ENCODE assay signal across 18 mouse cellular contexts in genomic region chr16:17637610-17638009, GRCm38 (mm10). TPM values are rescaled to one million over a fixed set of nuclear protein-coding genes. Genes with fewer than 3 reads are reported as not detected.
A peak's percentile ranks its signal among the peaks of the same experiment; 100 is the strongest.
DNase-seq lines count a peak whose midpoint lies in the region; ATAC-seq and TF ChIP-seq lines count a peak whose summit lies in the region.
"Had no signal": no experiment of that assay in that cellular context is flagged by ENCODE, and none has a peak within 500 bp of the region (broad histone marks: within the 10 kb centered on the region; RNA-seq: fewer than 3 reads in every experiment).

No protein-coding gene starts in this region.

- TF ChIP-seq POLR2A in spleen, adult 2 months (IDR thresholded peaks at IDR 0.05; ENCODE audit: low read depth, low read length) = no peak
- no peak for TF ChIP-seq POLR2A in thymus, adult 2 months (IDR thresholded peaks at IDR 0.05; ENCODE audit: control insufficient read depth, extremely low read depth, insufficient read depth, low read length, poor library complexity)

- 67% methylated on average over 2 of the region's 2 CpGs for WGBS in heart, embryonic 11.5 days (ENCODE audit: insufficient replicate concordance)
- WGBS in spleen, adult 2 months = 88% methylated on average over 2 of the region's 2 CpGs
- WGBS in liver, embryonic 11.5 days = 82% methylated on average over 2 of the region's 2 CpGs
- 94% methylated on average over 2 of the region's 2 CpGs for WGBS in thymus, adult 2 months

- DNase-seq in heart, postnatal 25 days (ENCODE audit: low spot score) = no peak
- DNase-seq in spleen, adult 2 months (ENCODE audit: low read depth in 1 of 2, low spot score in 2 of 2) = no peak
- DNase-seq in spleen, postnatal 10 days (ENCODE audit: low spot score in 2 of 2) = no peak
- no peak for DNase-seq in liver, embryonic 11.5 days (ENCODE audit: low spot score)
- no peak for DNase-seq in thymus, adult 2 months
- no peak for DNase-seq in kidney, postnatal 4 days
- no peak for DNase-seq in urinary bladder, postnatal 10 days (ENCODE audit: low spot score)
- DNase-seq: adrenal gland, postnatal 25 days; B cell, adult 2 months; kidney, adult 8-10 months; right cerebral cortex, adult 18-20 months had no signal

- no peak for ATAC-seq in heart, embryonic 11.5 days (replicated peaks; ENCODE audit: insufficient number of reproducible peaks, low FRiP score, low TSS enrichment)
- peak; percentile 29; the same call in 1 of the 2 replicates for ATAC-seq in liver, embryonic 11.5 days (replicated peaks; ENCODE audit: low FRiP score)
- ATAC-seq: Patski had no signal

- intact Hi-C loops in heart, postnatal 25 days (cut with DNase I) = no loop called here

- peak overlapping the region; percentile 59 for H3K27ac ChIP-seq in heart, embryonic 11.5 days (ENCODE audit: low read depth, low read length)
- peak overlapping the region; percentile 3; the same call in 1 of the 2 replicates for H3K27ac ChIP-seq in spleen, adult 2 months (ENCODE audit: insufficient read depth, low read length)
- peak overlapping the region; percentile 97 for H3K27ac ChIP-seq in liver, embryonic 11.5 days (ENCODE audit: low read depth, low read length)
- no peak overlapping the region for H3K27ac ChIP-seq in thymus, adult 2 months (ENCODE audit: control insufficient read depth, insufficient read depth, low read length)
- H3K27ac ChIP-seq: limb, embryonic 12.5 days; macrophage had no signal

- H3K9ac ChIP-seq in heart, embryonic 11.5 days (ENCODE audit: low read depth, low read length) = no peak overlapping the region
- H3K9ac ChIP-seq in liver, embryonic 11.5 days (ENCODE audit: low read depth, low read length) = peak overlapping the region; percentile 47
- H3K9ac ChIP-seq: limb, embryonic 12.5 days had no signal

- no peak for TF ChIP-seq CTCF in spleen, adult 2 months (IDR thresholded peaks at IDR 0.05; ENCODE audit: extremely low read depth, insufficient read depth, insufficient read length, insufficient replicate concordance)
- no peak for TF ChIP-seq CTCF in thymus, adult 2 months (IDR thresholded peaks at IDR 0.05; ENCODE audit: borderline replicate concordance, control insufficient read depth, extremely low read depth, insufficient read depth, low read length, poor library complexity)

- H3K4me3 ChIP-seq in heart, embryonic 11.5 days (ENCODE audit: low read depth, low read length) = no peak overlapping the region
- H3K4me3 ChIP-seq in spleen, adult 2 months (ENCODE audit: extremely low read depth, insufficient read depth, insufficient read length) = no peak overlapping the region
- H3K4me3 ChIP-seq in liver, embryonic 11.5 days (ENCODE audit: low read depth, low read length) = no peak overlapping the region
- H3K4me3 ChIP-seq in thymus, adult 2 months (ENCODE audit: control insufficient read depth, insufficient read depth, low read length) = no peak overlapping the region
- H3K4me3 ChIP-seq: limb, embryonic 12.5 days had no signal

- H3K9me3 ChIP-seq in heart, embryonic 11.5 days (replicated peaks; ENCODE audit: control insufficient read depth, low read length) = no peaks in the 10 kb centered on the region
- H3K9me3 ChIP-seq in liver, embryonic 11.5 days (ENCODE audit: control insufficient read depth, low read length) = no peaks in the 10 kb centered on the region
- H3K9me3 ChIP-seq: limb, embryonic 12.5 days had no signal

- no peak overlapping the region for H3K4me2 ChIP-seq in heart, embryonic 11.5 days
- H3K4me2 ChIP-seq in liver, embryonic 11.5 days = peak overlapping the region; percentile 5; the same call in 1 of the 2 replicates
- H3K4me2 ChIP-seq: limb, embryonic 12.5 days had no signal

- peaks cover 34% of the 10 kb centered on the region for H3K36me3 ChIP-seq in heart, embryonic 11.5 days (ENCODE audit: control insufficient read depth, insufficient read depth, low read length)
- H3K36me3 ChIP-seq in spleen, adult 2 months (ENCODE audit: control insufficient read depth, insufficient read depth, low read length) = peaks cover 30% of the 10 kb centered on the region
- peaks cover 56% of the 10 kb centered on the region for H3K36me3 ChIP-seq in liver, embryonic 11.5 days (ENCODE audit: control insufficient read depth, insufficient read depth, low read length)
- H3K36me3 ChIP-seq in thymus, adult 2 months (ENCODE audit: control insufficient read depth, insufficient read depth, low read length) = peaks cover 22% of the 10 kb centered on the region

- no peaks in the 10 kb centered on the region for H3K27me3 ChIP-seq in heart, embryonic 11.5 days (ENCODE audit: control insufficient read depth, insufficient read depth, low read length)
- no peaks in the 10 kb centered on the region for H3K27me3 ChIP-seq in spleen, adult 2 months (ENCODE audit: control insufficient read depth, insufficient read depth, low read length)
- no peaks in the 10 kb centered on the region for H3K27me3 ChIP-seq in liver, embryonic 11.5 days (replicated peaks; ENCODE audit: control insufficient read depth, insufficient read depth, low read length)
- no peaks in the 10 kb centered on the region for H3K27me3 ChIP-seq in thymus, adult 2 months (ENCODE audit: control insufficient read depth, insufficient read depth, low read length)
- H3K27me3 ChIP-seq: limb, embryonic 12.5 days; Patski had no signal

- peaks cover 23% of the 10 kb centered on the region for H3K4me1 ChIP-seq in heart, embryonic 11.5 days (ENCODE audit: control insufficient read depth, insufficient read depth, low read length)
- H3K4me1 ChIP-seq in spleen, adult 2 months (ENCODE audit: control insufficient read depth, insufficient read depth, insufficient read length) = no peaks in the 10 kb centered on the region
- peaks cover 27% of the 10 kb centered on the region for H3K4me1 ChIP-seq in liver, embryonic 11.5 days (replicated peaks; ENCODE audit: control insufficient read depth, insufficient read depth, low read length)
- H3K4me1 ChIP-seq in thymus, adult 2 months (replicated peaks; ENCODE audit: control insufficient read depth, insufficient read depth, low read length) = no peaks in the 10 kb centered on the region
- H3K4me1 ChIP-seq: limb, embryonic 12.5 days had no signal

RNA-seq across cellular contexts. Expression of gene Ccdc74a, which starts 8.7 kb away (rescaled TPM):
- 3.7 and 5.3 TPM in 2 replicates for polyA plus RNA-seq in heart, embryonic 11.5 days (2014; fragmentation: Nextera tagmentation; extraction: Ambion mirVana)
- under 1 TPM in 1 of 2 experiments, not detected in 1; 0.36 TPM for total RNA-seq in heart, postnatal 25 days (2021)
- polyA plus RNA-seq in spleen, adult 2 months (2012; rRNA removed) = 1.0 and 1.4 TPM in 2 replicates
- polyA plus RNA-seq in liver, embryonic 11.5 days (2014; fragmentation: Nextera tagmentation; extraction: Ambion mirVana) = 3.9 and 4.5 TPM in 2 replicates
- polyA plus RNA-seq in thymus, adult 2 months (2012; rRNA removed) = 0.50 and 0.61 TPM in 2 replicates
- total RNA-seq: hematopoietic stem cell, adult 5-6 weeks; monocyte, adult 5-6 weeks; neutrophil, adult 5-6 weeks had no signal

RNA-seq across cellular contexts. Expression of gene Smpd4, which starts 18.5 kb away (rescaled TPM):
- polyA plus RNA-seq in heart, embryonic 11.5 days (2014; fragmentation: Nextera tagmentation; extraction: Ambion mirVana) = 34.9 and 37.7 TPM in 2 replicates
- total RNA-seq in heart, postnatal 25 days (2021) = 10 to 100 TPM; 18.3 to 20.7 TPM
- polyA plus RNA-seq in spleen, adult 2 months (2012; rRNA removed) = 42.5 and 44.6 TPM in 2 replicates
- 53.4 and 60.5 TPM in 2 replicates for polyA plus RNA-seq in liver, embryonic 11.5 days (2014; fragmentation: Nextera tagmentation; extraction: Ambion mirVana)
- 134 and 144 TPM in 2 replicates for polyA plus RNA-seq in thymus, adult 2 months (2012; rRNA removed)

RNA-seq across cellular contexts. Expression of gene Slc7a4, which starts 54.6 kb away (rescaled TPM):
- 5.4 and 6.2 TPM in 2 replicates for polyA plus RNA-seq in heart, embryonic 11.5 days (2014; fragmentation: Nextera tagmentation; extraction: Ambion mirVana)
- total RNA-seq in heart, postnatal 25 days (2021) = 1 to 10 TPM; 1.4 to 2.3 TPM
- 4.3 and 5.1 TPM in 2 replicates for polyA plus RNA-seq in spleen, adult 2 months (2012; rRNA removed)
- 2.0 and 2.1 TPM in 2 replicates for polyA plus RNA-seq in liver, embryonic 11.5 days (2014; fragmentation: Nextera tagmentation; extraction: Ambion mirVana)
- 5.0 and 6.5 TPM in 2 replicates for polyA plus RNA-seq in thymus, adult 2 months (2012; rRNA removed)
- total RNA-seq: monocyte, adult 5-6 weeks had no signal
